Mouse (Mus musculus): ENCODE measurements around the gene Apex1.

GRCm38 (mm10) chr14:50973700-50974099 is 48.9 kb downstream of the Apex1 start:
- TF ChIP-seq MAZ (IDR thresholded peaks at IDR 0.05; ENCODE audit: low read depth, low read length), result no peak
- TF ChIP-seq TCF12 (IDR thresholded peaks at IDR 0.05; ENCODE audit: low read depth, low read length), result no peak
- TF ChIP-seq CTCF (IDR thresholded peaks at IDR 0.05 in 2 of 3, conservative IDR thresholded peaks at IDR 0.05 in 1 of 3; ENCODE audit: control insufficient read depth in 1 of 3, insufficient read depth in 1 of 3, low read depth in 2 of 3, low read length in 3 of 3, poor library complexity in 1 of 3, severe bottlenecking in 1 of 3), result no peak
- TF ChIP-seq POLR2A (IDR thresholded peaks at IDR 0.05; ENCODE audit: control insufficient read depth in 1 of 2, insufficient read depth in 1 of 2, low read depth in 1 of 2, low read length in 2 of 2, poor library complexity in 1 of 2), result no peak
- no peak for TF ChIP-seq SMC3 (IDR thresholded peaks at IDR 0.05; ENCODE audit: low read depth, low read length)
- TF ChIP-seq RCOR1 (IDR thresholded peaks at IDR 0.05; ENCODE audit: low read depth, low read length), result no peak
- no peak for TF ChIP-seq GATA1 (IDR thresholded peaks at IDR 0.05; ENCODE audit: low read depth, low read length)
- no peak for TF ChIP-seq ZC3H11A (IDR thresholded peaks at IDR 0.05; ENCODE audit: low read depth, low read length)
- no peak for TF ChIP-seq EP300 (IDR thresholded peaks at IDR 0.05; ENCODE audit: low read depth in 1 of 2, low read length in 2 of 2)
- TF ChIP-seq CHD2 (IDR thresholded peaks at IDR 0.05; ENCODE audit: low read length), result no peak
- TF ChIP-seq CHD1 (IDR thresholded peaks at IDR 0.05; ENCODE audit: low read depth, low read length), result no peak
- no peak for TF ChIP-seq NRF1 (IDR thresholded peaks at IDR 0.05; ENCODE audit: insufficient read depth, low read depth, low read length, poor library complexity, severe bottlenecking)
- TF ChIP-seq MAX (IDR thresholded peaks at IDR 0.05; ENCODE audit: low read length), result no peak
- TF ChIP-seq ZMIZ1 (IDR thresholded peaks at IDR 0.05; ENCODE audit: low read depth, low read length), result no peak
